Mouse (Mus musculus): ENCODE measurements around the gene Fnbp1.

DNA sequence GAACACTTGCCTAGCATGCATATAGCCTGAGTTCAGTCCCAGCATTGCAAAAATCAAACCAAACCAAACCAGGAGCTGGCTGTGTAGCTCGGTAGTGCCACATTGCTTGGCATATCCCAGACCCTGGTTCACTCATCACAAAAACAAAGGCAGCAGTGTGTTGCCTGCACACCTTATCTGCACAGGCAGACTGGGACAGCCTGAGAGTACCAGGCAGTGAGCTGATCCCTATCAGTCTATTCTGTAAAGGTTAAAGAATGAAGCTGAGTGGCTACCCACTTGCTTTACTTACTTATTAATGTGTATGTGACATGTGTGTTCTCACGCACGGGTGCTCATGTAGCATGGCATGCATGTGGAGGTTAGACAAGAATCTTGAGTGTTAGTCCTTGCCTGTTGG is 15.0 kb upstream of the Fnbp1 start:
- TF ChIP-seq CTCF (IDR thresholded peaks at IDR 0.05; ENCODE audit: borderline replicate concordance, control insufficient read depth, extremely low read depth, insufficient read depth, low read length, poor library complexity) = no peak
- TF ChIP-seq POLR2A (IDR thresholded peaks at IDR 0.05; ENCODE audit: control insufficient read depth, extremely low read depth, insufficient read depth, low read length, poor library complexity) = no peak
